Mouse (Mus musculus): ENCODE results near the gene Ncaph. TPM values are rescaled to one million over a fixed set of nuclear protein-coding genes. Genes with fewer than 3 reads are reported as not detected.
"Not testable (repeated sequence)": the region's sequence is repeated elsewhere in the genome, so short reads cannot be mapped to it uniquely, and the experiment has no call there.

Ncaph gene
- polyA plus RNA-seq, 1 experiment from 2014 or later: 60.4 TPM

DNA sequence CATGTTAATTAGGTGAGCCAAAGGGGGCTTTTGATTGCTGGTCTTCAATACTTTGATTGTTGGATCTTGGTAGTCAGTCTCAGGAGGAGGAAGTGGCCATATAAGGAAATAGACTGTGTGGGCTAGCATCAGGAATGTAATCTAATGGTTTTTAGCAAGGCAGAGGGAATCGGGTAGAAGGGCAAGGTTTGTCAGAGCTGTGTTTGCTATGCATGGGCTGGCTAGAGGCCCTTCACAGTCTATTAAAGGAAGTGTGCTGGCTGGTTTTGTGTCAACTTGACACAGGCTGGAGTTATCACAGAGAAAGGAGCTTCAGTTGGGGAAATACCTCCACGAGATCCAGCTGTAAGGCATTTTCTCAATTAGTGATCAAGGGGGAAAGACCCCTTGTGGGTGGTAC, 54.7 kb downstream of the Ncaph start:
- H3K27ac ChIP-seq (replicated peaks; ENCODE audit: low read depth, low read length); H3K4me2 ChIP-seq (ENCODE audit: low read depth, low read length); H3K4me3 ChIP-seq (ENCODE audit: low read depth, low read length); DNase-seq (ENCODE audit: low spot score); H3K36me3 ChIP-seq (ENCODE audit: control insufficient read depth, insufficient read depth, low read length); H3K4me1 ChIP-seq (ENCODE audit: control insufficient read depth, insufficient read depth, low read length); ATAC-seq (ENCODE audit: low read depth); H3K27me3 ChIP-seq (replicated peaks; ENCODE audit: control insufficient read depth, insufficient read depth, low read length); H3K9ac ChIP-seq (ENCODE audit: low read depth, low read length); H3K9me3 ChIP-seq (ENCODE audit: control insufficient read depth, low read length): not testable (repeated sequence)
- WGBS: 55% methylated on average over 2 of the region's 2 CpGs

DNA sequence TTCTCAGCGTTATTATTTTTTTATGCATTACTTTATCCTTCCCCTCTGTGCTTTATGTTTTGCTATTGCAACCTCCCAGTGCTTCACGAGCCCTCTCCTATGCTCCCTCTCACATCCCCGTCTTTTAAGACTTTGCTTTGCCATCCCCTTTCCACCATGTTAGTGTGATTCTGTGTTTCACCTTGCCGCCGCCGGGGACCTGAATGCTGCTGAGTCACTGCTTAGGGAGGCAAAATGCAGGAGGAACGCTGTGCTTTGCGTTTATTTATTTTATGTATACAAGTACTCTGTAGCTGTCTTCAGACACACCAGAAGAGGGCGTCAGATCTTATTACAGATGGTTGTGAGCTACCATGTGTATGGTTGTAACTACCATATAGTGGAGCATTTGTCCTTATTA, 56.1 kb downstream of the Ncaph start:
- WGBS: 77% methylated on average over 9 of the region's 9 CpGs

DNA sequence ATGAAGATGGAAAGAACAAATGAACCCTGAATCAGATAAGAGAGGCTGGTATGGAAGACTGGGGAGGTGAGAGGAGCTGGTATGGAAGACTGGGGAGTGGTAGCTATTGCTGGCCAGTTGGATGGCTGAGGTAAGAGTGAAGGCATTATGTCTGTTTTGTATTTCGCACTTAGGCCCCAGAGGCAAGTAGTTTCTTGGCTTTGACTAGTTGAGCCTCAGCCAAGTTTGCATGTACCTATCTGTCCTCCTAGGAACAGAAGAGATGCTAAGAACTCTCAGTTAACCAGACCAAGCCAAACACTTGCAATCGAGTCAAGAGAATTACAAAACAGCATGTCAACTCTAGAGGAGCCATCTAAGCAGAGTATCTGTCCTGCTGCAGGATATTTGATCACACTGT, 59.6 kb downstream of the Ncaph start:
- Histone ChIP-seq H3K4me3 (ENCODE audit: low read depth, low read length) (no peak overlapping the region), H3K36me3 (ENCODE audit: control insufficient read depth, insufficient read depth, low read length) (no peaks in the 10 kb centered on the region), H3K4me1 (ENCODE audit: control insufficient read depth, insufficient read depth, low read length) (0 out of 2 replicates have a peak, but pooled peaks cover 3% of the 10 kb centered on the region), H3K9ac (ENCODE audit: low read depth, low read length) (no peak overlapping the region), H3K4me2 (ENCODE audit: low read depth, low read length) (no peak overlapping the region), H3K27ac (replicated peaks; ENCODE audit: low read depth, low read length) (no peak overlapping the region), H3K9me3 (ENCODE audit: control insufficient read depth, low read length) (no peaks in the 10 kb centered on the region), H3K27me3 (replicated peaks; ENCODE audit: control insufficient read depth, insufficient read depth, low read length) (no peaks in the 10 kb centered on the region)
- WGBS: 89% methylated on average over 2 of the region's 2 CpGs
- DNase-seq (ENCODE audit: low spot score) (no peak), ATAC-seq (ENCODE audit: low read depth) (no peak)

More for the DNA sequence above, 56.1 kb downstream of the Ncaph start:
- Histone ChIP-seq H3K27ac (replicated peaks; ENCODE audit: low read depth, low read length) (no peak overlapping the region), H3K27me3 (replicated peaks; ENCODE audit: control insufficient read depth, insufficient read depth, low read length) (no peaks in the 10 kb centered on the region), H3K4me2 (ENCODE audit: low read depth, low read length) (no peak overlapping the region), H3K4me1 (ENCODE audit: control insufficient read depth, insufficient read depth, low read length) (no peaks in the 10 kb centered on the region), H3K36me3 (ENCODE audit: control insufficient read depth, insufficient read depth, low read length) (0 out of 2 replicates have a peak, but pooled peaks cover 6% of the 10 kb centered on the region), H3K9me3 (ENCODE audit: control insufficient read depth, low read length) (no peaks in the 10 kb centered on the region), H3K9ac (ENCODE audit: low read depth, low read length) (no peak overlapping the region), H3K4me3 (ENCODE audit: low read depth, low read length) (no peak overlapping the region)
- DNase-seq (ENCODE audit: low spot score): no peak
- ATAC-seq (ENCODE audit: low read depth): no peak

DNA sequence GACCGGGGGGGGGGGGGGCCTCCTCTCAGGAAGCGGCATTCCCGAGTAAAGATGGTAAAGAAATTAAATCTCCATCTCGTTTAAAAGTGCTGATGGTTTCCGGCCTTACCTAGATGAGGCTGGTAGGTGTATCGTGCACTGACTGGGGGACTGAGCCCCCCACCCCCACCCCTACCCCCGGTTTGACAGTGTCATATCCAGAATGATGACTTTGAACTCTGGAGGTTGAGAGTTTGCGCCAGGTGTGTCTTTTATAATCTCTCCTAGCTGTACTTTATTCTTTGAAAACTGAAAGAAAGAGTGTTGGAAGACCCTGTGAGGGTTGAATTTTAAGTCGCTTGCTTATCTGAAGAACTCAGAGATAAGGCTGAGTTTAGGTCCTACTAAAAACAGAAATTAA, 62.9 kb downstream of the Ncaph start:
- Histone ChIP-seq H3K27me3 (replicated peaks; ENCODE audit: control insufficient read depth, insufficient read depth, low read length) (no peaks in the 10 kb centered on the region), H3K9me3 (ENCODE audit: control insufficient read depth, low read length) (no peaks in the 10 kb centered on the region), H3K4me3 (ENCODE audit: low read depth, low read length) (peak overlapping the region; percentile 71), H3K27ac (replicated peaks; ENCODE audit: low read depth, low read length) (peak overlapping the region; percentile 74), H3K4me1 (ENCODE audit: control insufficient read depth, insufficient read depth, low read length) (0 out of 2 replicates have a peak, but pooled peaks cover 3% of the 10 kb centered on the region), H3K9ac (ENCODE audit: low read depth, low read length) (peak overlapping the region; percentile 80), H3K36me3 (ENCODE audit: control insufficient read depth, insufficient read depth, low read length) (peaks cover 11% of the 10 kb centered on the region; the same call in 1 of the 2 replicates), H3K4me2 (ENCODE audit: low read depth, low read length) (peak overlapping the region; percentile 73)
- 19% methylated on average over 6 of the region's 9 CpGs for WGBS
- no peak for DNase-seq (ENCODE audit: low spot score)
- ATAC-seq (ENCODE audit: low read depth): peak; percentile 56

DNA sequence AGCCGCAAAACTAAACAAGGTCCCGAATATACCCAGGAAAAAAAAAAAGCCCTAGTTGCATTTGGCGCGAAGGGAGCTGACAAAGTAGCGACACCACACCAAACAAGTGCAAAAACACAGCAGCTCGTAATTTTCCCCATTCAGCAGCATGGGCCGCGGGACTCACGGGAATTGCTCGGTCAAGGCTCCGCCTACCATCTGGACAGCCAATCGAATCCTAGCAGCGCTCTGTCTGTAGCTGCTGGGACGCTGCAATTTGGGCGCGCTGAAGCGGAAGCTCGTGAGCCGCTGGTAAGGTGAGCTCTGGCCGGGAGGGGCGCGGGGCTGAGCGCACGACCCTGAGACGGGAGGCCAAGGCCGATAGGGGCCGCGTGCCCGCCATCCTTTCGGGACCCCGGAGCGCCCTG, 63.3 kb downstream of the Ncaph start, which contains the start of gene Blvra:
Gene Blvra, plus strand, starts transcription at position 231 of the 407 bp plus-strand sequence.
- peak within 1 kb of the TSS; percentile 74 for H3K27ac ChIP-seq (replicated peaks; ENCODE audit: low read depth, low read length)
- H3K27me3 ChIP-seq (replicated peaks; ENCODE audit: control insufficient read depth, insufficient read depth, low read length): no peaks in the 10 kb centered on the region
- peak within 1 kb of the TSS; percentile 80 for H3K9ac ChIP-seq (ENCODE audit: low read depth, low read length)
- peaks cover 15% of the 10 kb centered on the region; the same call in 1 of the 2 replicates for H3K36me3 ChIP-seq (ENCODE audit: control insufficient read depth, insufficient read depth, low read length)
- H3K4me2 ChIP-seq (ENCODE audit: low read depth, low read length): peak within 1 kb of the TSS; percentile 73
- H3K4me3 ChIP-seq (ENCODE audit: low read depth, low read length): peak within 1 kb of the TSS; percentile 71
- H3K9me3 ChIP-seq (ENCODE audit: control insufficient read depth, low read length): no peaks in the 10 kb centered on the region
- peak; percentile 99 for ATAC-seq (ENCODE audit: low read depth)
- H3K4me1 ChIP-seq (ENCODE audit: control insufficient read depth, insufficient read depth, low read length): 0 out of 2 replicates have a peak, but pooled peaks cover 3% of the 10 kb centered on the region
- under 1% methylated on average over 23 of the region's 32 CpGs for WGBS
- peak; percentile 97 for DNase-seq (ENCODE audit: low spot score)

DNA sequence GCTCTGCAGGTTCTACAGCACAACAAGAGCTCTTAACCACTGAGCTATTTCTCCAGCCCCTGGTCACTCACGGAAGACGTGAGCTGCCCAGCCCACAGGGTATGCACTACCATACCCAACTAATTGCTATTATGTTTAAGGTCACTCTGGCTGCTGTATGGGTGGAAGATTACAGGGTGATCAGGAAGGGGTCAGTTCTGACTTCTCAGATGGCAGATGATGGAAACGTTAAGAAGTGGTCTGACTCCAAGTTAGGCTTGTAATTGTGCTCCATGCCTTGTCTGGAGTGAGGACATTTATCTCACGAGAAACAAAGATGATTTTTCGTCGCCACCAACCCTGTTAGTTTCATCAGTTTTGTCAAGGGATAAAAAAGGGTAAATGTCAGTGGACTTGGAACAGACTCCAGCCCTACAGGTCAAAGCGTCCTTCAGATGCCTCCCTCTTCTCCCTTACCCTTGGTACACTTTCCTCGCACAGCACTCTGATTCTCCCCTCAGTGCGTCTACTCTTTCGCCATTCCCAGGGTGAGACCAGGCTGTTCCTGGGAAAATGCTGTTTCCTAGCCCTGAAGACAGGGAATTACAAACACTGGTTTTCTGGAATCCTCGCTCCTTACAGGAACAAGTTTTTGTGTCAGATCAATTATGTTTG, 63.8 kb downstream of the Ncaph start:
- H3K36me3 ChIP-seq (ENCODE audit: control insufficient read depth, insufficient read depth, low read length): peaks cover 15% of the 10 kb centered on the region; the same call in 1 of the 2 replicates
- ATAC-seq (ENCODE audit: low read depth) (no peak), DNase-seq (ENCODE audit: low spot score) (no peak)
- peak overlapping the region; percentile 80 for H3K9ac ChIP-seq (ENCODE audit: low read depth, low read length)
- H3K4me3 ChIP-seq (ENCODE audit: low read depth, low read length): peak overlapping the region; percentile 71
- H3K4me1 ChIP-seq (ENCODE audit: control insufficient read depth, insufficient read depth, low read length): 0 out of 2 replicates have a peak, but pooled peaks cover 3% of the 10 kb centered on the region
- H3K27ac ChIP-seq (replicated peaks; ENCODE audit: low read depth, low read length): peak overlapping the region; percentile 74
- no peaks in the 10 kb centered on the region for H3K9me3 ChIP-seq (ENCODE audit: control insufficient read depth, low read length)
- 13% methylated on average over 11 of the region's 11 CpGs for WGBS
- no peaks in the 10 kb centered on the region for H3K27me3 ChIP-seq (replicated peaks; ENCODE audit: control insufficient read depth, insufficient read depth, low read length)
- H3K4me2 ChIP-seq (ENCODE audit: low read depth, low read length): peak overlapping the region; percentile 73

DNA sequence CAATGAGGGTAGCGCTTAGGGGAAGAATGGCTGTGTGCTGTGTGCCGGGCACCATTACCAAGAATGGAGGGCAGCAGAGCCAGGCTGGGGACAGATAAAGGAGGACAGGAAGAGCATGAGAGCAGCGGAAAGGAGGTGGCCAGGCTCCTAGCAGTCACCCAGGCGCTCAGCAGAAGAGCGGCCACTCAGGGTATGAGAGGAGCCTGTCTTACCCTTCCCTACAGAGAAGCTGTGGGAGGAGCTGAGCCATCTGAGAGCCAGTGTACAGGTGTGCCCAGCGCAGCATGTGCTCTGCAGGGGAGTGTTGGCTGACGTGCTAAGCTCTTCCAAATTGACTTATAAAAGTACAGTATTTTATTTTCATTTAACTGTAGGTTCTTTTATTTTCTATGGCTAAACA, 64.9 kb downstream of the Ncaph start:
- peaks cover 20% of the 10 kb centered on the region; the same call in 1 of the 2 replicates for H3K36me3 ChIP-seq (ENCODE audit: control insufficient read depth, insufficient read depth, low read length)
- H3K4me3 ChIP-seq (ENCODE audit: low read depth, low read length): no peak overlapping the region
- 68% methylated on average over 7 of the region's 7 CpGs for WGBS
- no peak for ATAC-seq (ENCODE audit: low read depth)
- no peaks in the 10 kb centered on the region for H3K9me3 ChIP-seq (ENCODE audit: control insufficient read depth, low read length)
- H3K4me1 ChIP-seq (ENCODE audit: control insufficient read depth, insufficient read depth, low read length): 0 out of 2 replicates have a peak, but pooled peaks cover 3% of the 10 kb centered on the region
- no peak overlapping the region for H3K4me2 ChIP-seq (ENCODE audit: low read depth, low read length)
- H3K9ac ChIP-seq (ENCODE audit: low read depth, low read length): no peak overlapping the region
- DNase-seq (ENCODE audit: low spot score): no peak
- H3K27ac ChIP-seq (replicated peaks; ENCODE audit: low read depth, low read length): no peak overlapping the region
- H3K27me3 ChIP-seq (replicated peaks; ENCODE audit: control insufficient read depth, insufficient read depth, low read length): no peaks in the 10 kb centered on the region

DNA sequence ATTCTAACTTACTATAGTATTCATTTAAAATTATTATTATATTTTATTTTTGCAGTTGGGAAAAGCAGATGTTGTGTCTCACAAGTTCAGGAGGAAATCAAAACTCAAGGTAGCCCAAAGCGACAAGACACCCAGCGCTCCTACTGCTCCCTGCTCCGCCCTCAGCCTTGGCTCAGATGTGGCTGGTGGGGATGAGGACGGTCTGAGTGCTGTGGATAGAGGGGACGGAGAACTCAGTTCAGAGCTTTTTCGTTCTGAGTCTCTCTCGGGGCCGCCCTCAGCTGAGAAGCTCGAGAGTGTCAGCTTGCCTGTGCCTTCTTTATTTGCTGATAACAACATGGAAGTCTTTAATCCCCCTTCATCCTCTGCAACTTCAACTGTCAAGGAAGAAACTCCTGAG, 72.3 kb downstream of the Ncaph start:
- no peaks in the 10 kb centered on the region for H3K4me1 ChIP-seq (ENCODE audit: control insufficient read depth, insufficient read depth, low read length)
- no peaks in the 10 kb centered on the region for H3K27me3 ChIP-seq (replicated peaks; ENCODE audit: control insufficient read depth, insufficient read depth, low read length)
- no peak overlapping the region for H3K9ac ChIP-seq (ENCODE audit: low read depth, low read length)
- no peak overlapping the region for H3K27ac ChIP-seq (replicated peaks; ENCODE audit: low read depth, low read length)
- no peaks in the 10 kb centered on the region for H3K9me3 ChIP-seq (ENCODE audit: control insufficient read depth, low read length)
- no peak overlapping the region for H3K4me2 ChIP-seq (ENCODE audit: low read depth, low read length)
- WGBS: 93% methylated on average over 9 of the region's 9 CpGs
- peaks cover 80% of the 10 kb centered on the region for H3K36me3 ChIP-seq (ENCODE audit: control insufficient read depth, insufficient read depth, low read length)
- ATAC-seq (ENCODE audit: low read depth) (no peak), DNase-seq (ENCODE audit: low spot score) (no peak)
- H3K4me3 ChIP-seq (ENCODE audit: low read depth, low read length): no peak overlapping the region
